In genomic region chr12:81859351-81860307, GRCm38 (mm10) we compare ENCODE assay signal across 8 mouse cellular contexts. TPM values are rescaled to one million over a fixed set of nuclear protein-coding genes. Genes with fewer than 3 reads are reported as not detected.
DNase-seq lines count a peak whose midpoint lies in the region; ATAC-seq lines count a peak whose summit lies in the region.

Gene Pcnx (plus strand): TSS chr12:81860023.

- 2% methylated on average over 43 of the region's 83 CpGs for WGBS in embryonic facial prominence, embryonic 13.5 days
- 2% methylated on average over 72 of the region's 83 CpGs for WGBS in heart, embryonic 10.5 days
- WGBS in kidney, embryonic 15.5 days, result 2% methylated on average over 44 of the region's 83 CpGs
- 5% methylated on average over 31 of the region's 83 CpGs for WGBS in liver, embryonic 11.5 days
- WGBS in stomach, embryonic 15.5 days, result 4% methylated on average over 37 of the region's 83 CpGs

- peak; percentile 73 for ATAC-seq in embryonic facial prominence, embryonic 13.5 days (ENCODE audit: insufficient number of reproducible peaks, insufficient read depth, low FRiP score, low TSS enrichment, low read depth)
- ATAC-seq in kidney, embryonic 15.5 days (replicated peaks; ENCODE audit: low FRiP score), result peak; percentile 90
- peak; percentile 82 for ATAC-seq in liver, embryonic 11.5 days (replicated peaks; ENCODE audit: low FRiP score)
- ATAC-seq in stomach, embryonic 15.5 days (ENCODE audit: insufficient read depth, low FRiP score, low read depth), result peak; percentile 82

- H3K4me3 ChIP-seq in embryonic facial prominence, embryonic 13.5 days, result peak within 1 kb of the TSS; percentile 94
- H3K4me3 ChIP-seq in heart, embryonic 10.5 days, result peak within 1 kb of the TSS; percentile 99
- peak within 1 kb of the TSS; percentile 90 for H3K4me3 ChIP-seq in kidney, embryonic 15.5 days (replicated peaks)
- H3K4me3 ChIP-seq in liver, embryonic 11.5 days (ENCODE audit: low read depth, low read length), result peak within 1 kb of the TSS; percentile 72
- peak within 1 kb of the TSS; percentile 91 for H3K4me3 ChIP-seq in stomach, embryonic 15.5 days (replicated peaks)

- H3K4me2 ChIP-seq in embryonic facial prominence, embryonic 13.5 days, result peak within 1 kb of the TSS; percentile 75
- peak within 1 kb of the TSS; percentile 73 for H3K4me2 ChIP-seq in kidney, embryonic 15.5 days
- peak within 1 kb of the TSS; percentile 87 for H3K4me2 ChIP-seq in liver, embryonic 11.5 days
- H3K4me2 ChIP-seq in stomach, embryonic 15.5 days, result peak within 1 kb of the TSS; percentile 55

- H3K9me3 ChIP-seq in embryonic facial prominence, embryonic 13.5 days, result no peaks in the 10 kb centered on the region
- H3K9me3 ChIP-seq in heart, embryonic 10.5 days, result no peaks in the 10 kb centered on the region
- H3K9me3 ChIP-seq in kidney, embryonic 15.5 days (replicated peaks), result no peaks in the 10 kb centered on the region
- no peaks in the 10 kb centered on the region for H3K9me3 ChIP-seq in liver, embryonic 11.5 days (ENCODE audit: control insufficient read depth, low read length)
- H3K9me3 ChIP-seq in stomach, embryonic 15.5 days, result no peaks in the 10 kb centered on the region

- peaks cover 3% of the 10 kb centered on the region; the same call in 1 of the 2 replicates for H3K27me3 ChIP-seq in embryonic facial prominence, embryonic 13.5 days
- no peaks in the 10 kb centered on the region for H3K27me3 ChIP-seq in heart, embryonic 10.5 days (ENCODE audit: insufficient read depth, poor library complexity, severe bottlenecking)
- no peaks in the 10 kb centered on the region; the same call in 1 of the 2 replicates for H3K27me3 ChIP-seq in kidney, embryonic 15.5 days
- H3K27me3 ChIP-seq in liver, embryonic 11.5 days (replicated peaks; ENCODE audit: control insufficient read depth, insufficient read depth, low read length), result peaks cover 3% of the 10 kb centered on the region
- H3K27me3 ChIP-seq in stomach, embryonic 15.5 days (replicated peaks), result no peaks in the 10 kb centered on the region

- peak within 1 kb of the TSS; percentile 96 for H3K9ac ChIP-seq in embryonic facial prominence, embryonic 13.5 days
- peak within 1 kb of the TSS; percentile 91 for H3K9ac ChIP-seq in kidney, embryonic 15.5 days
- peak within 1 kb of the TSS; percentile 66 for H3K9ac ChIP-seq in liver, embryonic 11.5 days (ENCODE audit: low read depth, low read length)
- H3K9ac ChIP-seq in stomach, embryonic 15.5 days, result peak within 1 kb of the TSS; percentile 96

- peak within 1 kb of the TSS; percentile 92 for H3K27ac ChIP-seq in embryonic facial prominence, embryonic 13.5 days
- H3K27ac ChIP-seq in heart, embryonic 10.5 days, result peak within 1 kb of the TSS; percentile 98
- H3K27ac ChIP-seq in kidney, embryonic 15.5 days, result peak within 1 kb of the TSS; percentile 91
- peak within 1 kb of the TSS; percentile 54 for H3K27ac ChIP-seq in liver, embryonic 11.5 days (ENCODE audit: low read depth, low read length)
- peak within 1 kb of the TSS; percentile 91 for H3K27ac ChIP-seq in stomach, embryonic 15.5 days

- peaks cover 41% of the 10 kb centered on the region for H3K4me1 ChIP-seq in embryonic facial prominence, embryonic 13.5 days
- peaks cover 56% of the 10 kb centered on the region for H3K4me1 ChIP-seq in heart, embryonic 10.5 days
- peaks cover 39% of the 10 kb centered on the region for H3K4me1 ChIP-seq in kidney, embryonic 15.5 days
- peaks cover 13% of the 10 kb centered on the region for H3K4me1 ChIP-seq in liver, embryonic 11.5 days (replicated peaks; ENCODE audit: control insufficient read depth, insufficient read depth, low read length)
- H3K4me1 ChIP-seq in stomach, embryonic 15.5 days, result peaks cover 40% of the 10 kb centered on the region

- H3K36me3 ChIP-seq in embryonic facial prominence, embryonic 13.5 days, result no peaks in the 10 kb centered on the region
- H3K36me3 ChIP-seq in heart, embryonic 10.5 days, result no peaks in the 10 kb centered on the region
- no peaks in the 10 kb centered on the region for H3K36me3 ChIP-seq in kidney, embryonic 15.5 days
- H3K36me3 ChIP-seq in liver, embryonic 11.5 days (ENCODE audit: control insufficient read depth, insufficient read depth, low read length), result no peaks in the 10 kb centered on the region
- H3K36me3 ChIP-seq in stomach, embryonic 15.5 days, result no peaks in the 10 kb centered on the region

- DNase-seq in 3T3-L1 (ENCODE audit: low read depth, low spot score), result peak; percentile 66
- peak; percentile 95 for DNase-seq in adrenal gland, postnatal 14 days
- peak; percentile 89 for DNase-seq in heart, embryonic 10.5 days (ENCODE audit: low spot score)
- peak; percentile 82 for DNase-seq in liver, embryonic 11.5 days (ENCODE audit: low spot score)
- peak; percentile 85 for DNase-seq in naive thymus-derived CD4-positive, alpha-beta T cell, adult 2 months (ENCODE audit: low read depth)

RNA-seq across cellular contexts. Expression of gene Pcnx, which starts in this region (rescaled TPM):
- 57.7 and 60.7 TPM in 2 replicates for total RNA-seq in adrenal gland, postnatal 14 days (2021)
- 18.3 and 21.1 TPM in 2 replicates for polyA plus RNA-seq in embryonic facial prominence, embryonic 13.5 days (2015; fragmentation: Nextera tagmentation; extraction: Ambion mirVana)
- 9.8 and 13.1 TPM in 2 replicates for polyA plus RNA-seq in heart, embryonic 10.5 days (2016; fragmentation: Nextera tagmentation; extraction: Ambion mirVana)
- polyA plus RNA-seq in kidney, embryonic 15.5 days (2015; fragmentation: Nextera tagmentation; extraction: Ambion mirVana), result 8.8 and 10.2 TPM in 2 replicates
- 7.9 and 9.4 TPM in 2 replicates for polyA plus RNA-seq in liver, embryonic 11.5 days (2014; fragmentation: Nextera tagmentation; extraction: Ambion mirVana)
- polyA plus RNA-seq in stomach, embryonic 15.5 days (2015; fragmentation: Nextera tagmentation; extraction: Ambion mirVana), result 8.2 and 9.4 TPM in 2 replicates

Comparison
In these comparisons a context has a peak if more than half of its experiments do, and no peak if none do; other contexts are left out.
1. Peak in every context shown above with its lines: DNase-seq, ATAC-seq, H3K4me3 ChIP-seq and H3K27ac ChIP-seq.